8 mouse cellular contexts compared by ENCODE assay signal in the genomic region with DNA sequence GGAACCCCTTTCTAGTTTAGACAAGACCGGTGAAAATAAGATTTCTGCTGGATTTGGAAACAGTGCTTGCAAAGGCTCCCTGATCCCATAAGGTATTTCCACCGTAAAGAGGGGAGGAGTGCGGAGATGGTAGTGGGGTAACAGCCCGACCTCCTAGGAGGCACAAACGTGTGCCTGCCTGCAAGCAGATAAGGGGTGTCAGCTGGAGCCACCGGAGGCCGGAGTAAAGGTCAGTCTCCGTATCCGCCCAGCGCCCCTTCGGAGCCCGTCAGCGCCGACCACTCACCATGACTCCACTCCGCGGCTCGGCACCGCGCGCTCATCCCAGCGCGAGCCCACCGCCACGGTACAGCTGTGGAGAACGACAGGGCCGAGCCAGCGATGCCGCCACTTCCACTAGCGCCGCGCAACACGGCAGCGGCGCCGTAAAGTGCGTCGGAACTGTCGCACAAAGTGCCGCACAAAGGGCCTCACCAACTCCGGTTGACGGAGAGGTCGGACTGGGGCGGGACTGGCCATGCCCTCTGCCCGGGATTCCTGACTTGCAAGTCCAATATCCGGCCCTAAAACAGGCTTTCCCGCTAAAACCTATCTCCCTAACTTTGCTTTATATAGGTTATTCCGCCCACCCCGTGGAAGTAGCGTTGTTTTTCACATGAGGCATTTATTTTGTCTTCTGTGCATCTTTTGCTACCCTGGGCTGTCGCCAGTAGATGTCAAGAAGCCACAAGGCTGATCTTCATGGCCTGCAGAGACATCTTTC. TPM values are rescaled to one million over a fixed set of nuclear protein-coding genes. Genes with fewer than 3 reads are reported as not detected.
A peak's percentile ranks its signal among the peaks of the same experiment; 100 is the strongest.
DNase-seq lines count a peak whose midpoint lies in the region; ATAC-seq lines count a peak whose summit lies in the region.

Dnajc19 (minus strand) TSS at position 422 of the 763 bp plus-strand sequence.

- H3K4me2 ChIP-seq in heart, embryonic 13.5 days = peak within 1 kb of the TSS; percentile 80
- peak within 1 kb of the TSS; percentile 80 for H3K4me2 ChIP-seq in liver, embryonic 12.5 days
- peak within 1 kb of the TSS; percentile 61 for H3K4me2 ChIP-seq in stomach, embryonic 15.5 days

- peaks cover 26% of the 10 kb centered on the region for H3K36me3 ChIP-seq in heart, embryonic 13.5 days
- peaks cover 27% of the 10 kb centered on the region for H3K36me3 ChIP-seq in liver, embryonic 12.5 days
- H3K36me3 ChIP-seq in stomach, embryonic 15.5 days = peaks cover 3% of the 10 kb centered on the region; the same call in 1 of the 2 replicates

- ATAC-seq in heart, embryonic 13.5 days (ENCODE audit: extremely low read depth, insufficient number of reproducible peaks, low FRiP score, low TSS enrichment) = peak; percentile 75; the same call in 1 of the 2 replicates
- peak; percentile 90 for ATAC-seq in liver, embryonic 12.5 days
- peak; percentile 91 for ATAC-seq in stomach, embryonic 15.5 days (ENCODE audit: insufficient read depth, low FRiP score, low read depth)

- peak within 1 kb of the TSS; percentile 88 for H3K4me3 ChIP-seq in brown adipose tissue, adult 24 weeks (ENCODE audit: insufficient read depth, low read depth, low read length)
- H3K4me3 ChIP-seq in heart, embryonic 13.5 days = peak within 1 kb of the TSS; percentile 87
- peak within 1 kb of the TSS; percentile 83 for H3K4me3 ChIP-seq in liver, embryonic 12.5 days
- H3K4me3 ChIP-seq in stomach, embryonic 15.5 days (replicated peaks) = peak within 1 kb of the TSS; percentile 66

- H3K9ac ChIP-seq in heart, embryonic 13.5 days = peak within 1 kb of the TSS; percentile 93
- H3K9ac ChIP-seq in liver, embryonic 12.5 days = peak within 1 kb of the TSS; percentile 81
- peak within 1 kb of the TSS; percentile 35 for H3K9ac ChIP-seq in stomach, embryonic 15.5 days

- no peaks in the 10 kb centered on the region for H3K9me3 ChIP-seq in heart, embryonic 13.5 days
- H3K9me3 ChIP-seq in liver, embryonic 12.5 days (replicated peaks) = no peaks in the 10 kb centered on the region
- H3K9me3 ChIP-seq in stomach, embryonic 15.5 days = no peaks in the 10 kb centered on the region

- DNase-seq in CD4-positive, CD25-positive, alpha-beta regulatory T cell, adult 2 months (ENCODE audit: low read depth, low spot score) = peak; percentile 93
- DNase-seq in fat pad, adult 2 months (ENCODE audit: extremely low read depth, low read depth, low spot score) = peak; percentile 50
- peak; percentile 97 for DNase-seq in kidney, postnatal 10 days
- DNase-seq in natural killer cell, adult 2 months (ENCODE audit: low spot score in 2 of 2) = peak; percentile 58 to 75

- peak within 1 kb of the TSS; percentile 83 for H3K27ac ChIP-seq in brown adipose tissue, adult 24 weeks (replicated peaks; ENCODE audit: low read depth, low read length)
- H3K27ac ChIP-seq in heart, embryonic 13.5 days (replicated peaks) = peak within 1 kb of the TSS; percentile 74
- H3K27ac ChIP-seq in liver, embryonic 12.5 days = peak within 1 kb of the TSS; percentile 78
- H3K27ac ChIP-seq in stomach, embryonic 15.5 days = peak within 1 kb of the TSS; percentile 41

- H3K27me3 ChIP-seq in heart, embryonic 13.5 days (replicated peaks) = no peaks in the 10 kb centered on the region
- H3K27me3 ChIP-seq in liver, embryonic 12.5 days (replicated peaks) = no peaks in the 10 kb centered on the region
- no peaks in the 10 kb centered on the region for H3K27me3 ChIP-seq in stomach, embryonic 15.5 days (replicated peaks)

- H3K4me1 ChIP-seq in brown adipose tissue, adult 24 weeks (ENCODE audit: control insufficient read depth, insufficient read depth, insufficient read length, low read length) = peaks cover 4% of the 10 kb centered on the region
- H3K4me1 ChIP-seq in heart, embryonic 13.5 days = peaks cover 29% of the 10 kb centered on the region
- H3K4me1 ChIP-seq in liver, embryonic 12.5 days = peaks cover 42% of the 10 kb centered on the region
- peaks cover 4% of the 10 kb centered on the region; the same call in 1 of the 2 replicates for H3K4me1 ChIP-seq in stomach, embryonic 15.5 days

- WGBS in heart, embryonic 13.5 days = under 1% methylated on average over 50 of the region's 50 CpGs
- WGBS in liver, embryonic 12.5 days (ENCODE audit: insufficient replicate concordance) = under 1% methylated on average over 50 of the region's 50 CpGs
- under 1% methylated on average over 50 of the region's 50 CpGs for WGBS in stomach, embryonic 15.5 days

RNA-seq across cellular contexts. Expression of gene Dnajc19, which starts in this region (rescaled TPM):
- polyA plus RNA-seq in brown adipose tissue, adult 24 weeks (2012; ENCODE audit: insufficient read depth, insufficient read length, missing spikeins) = 300 and 385 TPM in 2 replicates
- 124 and 129 TPM in 2 replicates for polyA plus RNA-seq in heart, embryonic 13.5 days (2015; fragmentation: Nextera tagmentation; extraction: Ambion mirVana)
- 172 and 175 TPM in 2 replicates for polyA plus RNA-seq in liver, embryonic 12.5 days (2016; fragmentation: Nextera tagmentation; extraction: Ambion mirVana)
- 148 and 160 TPM in 2 replicates for polyA plus RNA-seq in stomach, embryonic 15.5 days (2015; fragmentation: Nextera tagmentation; extraction: Ambion mirVana)

Comparison
In these comparisons a context has a peak if more than half of its experiments do, and no peak if none do; other contexts are left out.
1. Peak in every context shown above with its lines: DNase-seq, ATAC-seq, H3K4me3 ChIP-seq and H3K27ac ChIP-seq.
2. H3K9ac ChIP-seq: peak in every context shown above with its lines; median percentile 93 in heart, embryonic 13.5 days; 81 in liver, embryonic 12.5 days; 35 in stomach, embryonic 15.5 days.